Mouse (Mus musculus): ENCODE results near the gene Ppp1r36. TPM values are rescaled to one million over a fixed set of nuclear protein-coding genes. Genes with fewer than 3 reads are reported as not detected.
"Not testable (repeated sequence)": the region's sequence is repeated elsewhere in the genome, so short reads cannot be mapped to it uniquely, and the experiment has no call there.

Ppp1r36 gene
- total RNA-seq, 2 experiments from 2014 or later = 1.7 to 1.8 TPM

DNA sequence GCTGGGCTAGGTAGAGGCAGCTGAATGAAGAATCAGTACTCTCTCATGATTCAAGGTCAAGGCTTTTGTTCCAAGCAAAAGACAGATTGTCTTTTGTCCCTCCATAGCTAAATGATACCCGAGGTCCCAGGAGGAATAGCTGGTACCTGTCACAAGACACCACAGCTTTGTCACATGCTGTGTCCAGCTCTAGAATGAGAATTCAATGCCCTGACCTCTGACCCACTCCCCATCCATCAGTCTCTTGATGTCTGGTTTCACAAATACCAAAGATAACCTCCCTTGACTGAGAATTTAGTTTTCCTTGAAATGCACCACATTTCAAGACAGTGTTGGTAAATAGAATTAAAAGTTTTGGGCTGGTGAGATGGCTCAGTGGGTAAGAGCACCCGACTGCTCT is 34.9 kb downstream of the Ppp1r36 start:
- no peak for DNase-seq

DNA sequence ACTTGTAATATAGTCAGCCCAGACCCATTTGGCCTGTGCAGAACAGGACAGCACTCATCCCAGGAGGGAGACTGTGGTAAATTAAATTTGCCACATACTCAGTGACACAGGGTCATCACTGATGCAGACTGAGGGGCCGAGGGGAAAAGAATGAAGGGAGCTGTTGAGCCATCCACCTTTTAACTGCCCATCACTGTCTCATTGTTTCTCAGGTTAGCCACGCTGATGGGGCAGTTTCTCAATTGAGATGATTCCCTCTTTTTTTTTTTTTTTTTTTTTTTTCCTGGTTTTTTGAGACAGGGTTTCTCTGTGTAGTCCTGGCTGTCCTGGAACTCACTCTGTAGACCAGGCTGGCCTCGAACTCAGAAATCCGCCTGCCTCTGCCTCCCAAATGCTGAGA is 41.1 kb downstream of the Ppp1r36 start:
- DNase-seq = not testable (repeated sequence)

DNA sequence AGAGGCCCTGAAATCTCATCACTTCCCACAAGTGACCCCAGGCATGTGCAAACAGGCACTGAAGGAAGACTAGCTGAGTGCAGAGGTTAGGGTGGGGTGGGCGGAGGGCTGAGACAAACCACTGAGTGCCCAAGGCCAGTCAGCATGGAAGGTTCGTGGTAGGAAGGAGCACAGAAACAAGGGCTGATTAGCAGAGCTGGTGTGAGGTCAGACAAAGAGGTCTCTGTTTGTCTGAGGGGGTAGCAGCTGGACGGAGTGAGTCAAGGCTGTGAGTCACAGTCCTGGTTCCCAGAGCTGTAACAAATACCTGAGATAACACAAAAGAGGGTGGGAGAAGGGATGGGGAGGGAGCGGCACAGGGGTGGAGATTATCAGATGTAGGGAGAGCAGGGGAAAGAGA is 41.7 kb downstream of the Ppp1r36 start:
- DNase-seq = no peak

DNA sequence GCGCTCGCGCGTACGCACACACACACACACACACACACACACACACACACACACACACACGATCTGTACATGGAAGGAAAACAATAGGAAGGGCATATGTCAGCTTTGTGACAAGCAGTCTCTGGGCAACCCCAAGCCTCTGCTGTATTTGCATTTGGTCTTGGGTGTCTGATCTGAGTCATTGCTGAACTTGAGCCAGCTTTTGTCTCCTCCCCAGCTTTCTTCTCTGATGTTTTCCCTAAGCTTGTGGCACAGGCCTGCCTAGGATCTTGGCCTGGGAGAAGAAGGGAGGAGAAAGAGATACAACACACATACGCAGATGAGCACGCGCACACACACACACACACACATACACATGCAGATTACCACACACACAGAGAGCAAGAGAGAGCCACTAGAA is 46.1 kb downstream of the Ppp1r36 start:
- no peak for DNase-seq

DNA sequence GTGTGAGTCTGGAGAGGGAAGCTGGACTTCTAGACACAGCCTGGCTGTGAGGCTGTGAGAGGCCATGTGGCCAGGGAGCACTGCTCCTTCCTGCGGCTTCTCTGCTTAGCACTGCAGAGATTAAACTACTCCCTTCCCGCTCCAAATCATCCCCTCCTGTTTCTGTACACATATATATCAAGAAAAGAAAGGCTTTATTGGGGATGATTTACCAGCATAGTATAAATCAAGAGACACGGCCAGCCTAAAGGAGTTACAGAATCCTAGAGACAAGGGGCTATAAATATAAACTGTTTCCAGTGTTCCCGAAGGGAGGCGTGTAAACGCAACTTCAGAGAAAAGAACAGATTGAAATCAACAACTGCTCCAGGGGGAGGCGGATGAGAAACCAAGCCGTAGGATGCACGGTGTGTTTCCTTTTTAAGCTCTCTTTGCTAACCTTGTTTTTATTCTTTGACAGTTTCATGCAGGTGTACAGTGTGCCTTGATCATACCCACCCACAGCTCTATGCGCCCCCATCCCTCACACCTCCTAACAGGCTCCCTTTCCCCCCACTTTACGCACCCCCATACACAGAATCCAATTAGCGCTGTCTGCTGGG is 47.4 kb downstream of the Ppp1r36 start:
- peak; percentile 25 to 38 for DNase-seq

DNA sequence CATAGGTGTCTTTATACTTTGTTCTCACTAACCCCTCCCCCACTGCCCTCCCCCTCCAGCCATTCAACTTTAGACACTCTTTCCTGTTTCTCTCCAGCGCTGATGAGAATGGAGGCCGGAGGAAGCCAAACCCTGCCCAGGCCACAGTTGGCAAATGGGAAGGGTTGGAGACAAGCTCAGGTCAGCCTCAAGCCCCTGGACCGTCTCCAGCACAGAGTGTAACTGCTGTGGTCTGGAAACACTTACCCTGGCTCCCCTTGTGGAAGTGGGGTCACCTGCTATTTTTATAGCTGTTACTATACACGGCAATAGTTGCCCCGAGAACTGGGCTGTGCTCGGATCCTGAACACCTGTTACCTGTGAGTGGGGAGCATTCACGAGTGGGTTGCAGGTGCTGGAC is 49.3 kb downstream of the Ppp1r36 start:
- DNase-seq = no peak

DNA sequence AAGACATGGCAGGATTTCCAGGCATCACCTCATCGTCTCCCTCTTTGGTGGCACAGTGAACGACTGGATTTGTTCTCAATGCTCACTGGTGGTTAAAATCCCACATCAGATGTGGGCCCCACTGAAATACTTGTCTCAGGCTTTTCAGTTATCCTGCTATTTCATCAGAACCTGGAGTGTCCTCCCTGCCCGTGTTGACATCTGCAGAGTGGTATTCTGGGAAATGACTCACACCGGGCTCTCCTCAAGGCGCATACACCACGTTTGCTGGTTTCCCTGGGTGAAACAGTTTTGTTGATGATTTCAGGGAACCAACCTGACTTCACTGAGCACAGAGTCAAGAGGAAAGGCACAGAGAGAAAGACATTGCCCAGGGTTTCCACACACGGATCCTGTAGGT is 49.9 kb downstream of the Ppp1r36 start:
- no peak for DNase-seq

DNA sequence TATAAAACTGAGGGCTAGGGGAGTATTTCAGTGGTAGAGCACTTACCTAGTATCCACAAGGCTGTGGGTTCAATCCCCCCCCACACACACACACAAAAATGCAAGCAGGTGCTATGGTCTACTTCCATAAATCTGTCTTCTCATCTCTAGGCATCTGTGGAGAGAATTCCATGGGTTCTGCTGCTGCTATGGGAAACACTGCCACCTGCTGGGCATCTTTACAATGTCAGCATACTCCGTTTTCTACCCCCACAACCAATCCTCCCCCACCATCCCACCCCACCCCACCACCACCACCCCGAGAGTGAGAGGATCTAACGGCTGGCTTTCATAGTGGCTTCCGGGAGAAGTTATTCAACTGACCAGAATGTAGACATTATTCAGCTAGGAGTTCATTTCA is 54.7 kb downstream of the Ppp1r36 start:
- DNase-seq = peak; percentile 66 to 70

DNA sequence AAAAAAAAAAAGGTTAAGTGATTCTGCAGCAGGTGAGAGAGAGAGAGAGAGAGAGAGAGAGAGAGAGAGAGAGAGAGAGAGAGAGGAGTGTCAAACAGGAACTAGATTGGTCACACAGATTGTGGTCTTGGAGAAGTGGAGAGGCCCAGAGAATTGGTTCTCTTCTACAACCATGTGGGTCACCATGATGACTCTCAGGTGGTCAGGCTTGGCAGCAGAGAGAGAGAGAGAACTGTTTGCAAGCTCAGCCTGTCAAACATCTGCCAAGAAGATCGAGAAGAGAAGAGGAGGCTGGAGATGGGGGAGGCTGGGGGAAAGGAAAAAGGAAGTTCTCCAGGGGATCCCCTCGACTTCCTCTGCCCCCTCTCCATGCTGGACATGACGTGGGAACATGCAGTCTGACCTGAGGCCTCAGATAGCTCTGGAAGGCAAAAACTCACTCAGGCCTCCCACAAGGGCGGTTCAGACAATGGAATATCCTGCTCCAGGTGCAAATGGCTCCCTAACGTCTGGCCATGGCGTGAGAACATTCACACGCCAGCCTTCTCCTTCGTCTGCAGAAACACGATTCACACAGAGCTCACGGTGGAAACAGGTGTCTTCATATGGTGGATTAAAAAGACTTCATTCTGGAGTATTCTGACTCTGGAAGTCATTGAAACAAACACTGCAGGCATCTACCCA is 56.4 kb downstream of the Ppp1r36 start:
- DNase-seq = no peak

DNA sequence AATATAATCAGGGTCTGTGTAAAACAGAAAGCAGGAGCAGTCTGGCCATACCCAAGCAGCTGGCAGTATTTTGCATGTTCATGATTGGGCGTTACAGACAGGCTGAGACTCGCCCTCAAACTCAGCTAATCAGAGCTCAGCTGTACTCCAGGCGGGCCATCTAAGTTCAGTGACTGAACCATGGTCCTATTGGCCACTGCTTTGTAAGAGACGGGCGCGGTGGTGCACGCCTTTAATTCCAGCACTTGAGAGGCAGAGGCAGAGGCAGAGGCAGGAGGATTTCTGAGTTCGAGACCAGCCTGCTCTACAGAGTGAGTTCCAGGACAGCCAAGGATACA is 56.9 kb downstream of the Ppp1r36 start:
- DNase-seq = no peak

DNA sequence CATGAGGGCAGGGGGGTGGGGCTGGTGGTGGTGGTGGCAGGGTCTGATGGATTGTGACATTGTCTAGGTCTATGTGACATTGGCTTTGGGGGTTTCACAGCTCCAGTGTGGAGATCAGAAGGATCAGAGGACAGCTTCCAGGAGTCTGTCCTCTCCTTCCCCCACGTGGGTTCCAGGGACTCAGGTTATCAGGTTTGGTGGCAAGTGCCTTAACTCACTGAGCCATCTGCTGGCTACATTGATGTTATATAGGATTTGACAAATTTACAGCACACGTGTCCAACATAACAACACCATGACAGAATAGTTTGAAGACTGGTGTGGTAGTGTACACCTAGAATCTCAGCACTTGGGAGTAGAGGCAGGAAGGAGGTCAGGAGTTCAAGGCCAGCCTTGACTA is 57.5 kb downstream of the Ppp1r36 start:
- DNase-seq = no peak

DNA sequence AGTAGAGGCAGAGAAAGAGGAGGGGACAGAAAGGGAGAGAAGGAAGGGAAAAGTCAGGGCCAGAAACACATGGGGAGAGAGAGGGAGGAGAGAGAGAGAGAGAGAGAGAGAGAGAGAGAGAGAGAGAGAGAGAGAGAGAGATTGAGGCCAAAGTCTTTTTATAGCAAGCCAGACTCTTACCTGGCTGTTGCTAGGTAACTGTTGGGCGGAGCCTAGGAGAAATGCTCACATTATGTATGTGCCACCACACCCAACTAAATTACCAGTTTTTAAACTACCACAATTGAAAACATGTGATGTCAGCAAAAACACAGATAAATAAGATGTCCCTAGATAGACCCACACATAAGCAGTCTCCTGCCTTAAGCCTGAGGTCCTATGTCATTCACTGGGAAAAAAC is 58.8 kb downstream of the Ppp1r36 start:
- no peak for DNase-seq

DNA sequence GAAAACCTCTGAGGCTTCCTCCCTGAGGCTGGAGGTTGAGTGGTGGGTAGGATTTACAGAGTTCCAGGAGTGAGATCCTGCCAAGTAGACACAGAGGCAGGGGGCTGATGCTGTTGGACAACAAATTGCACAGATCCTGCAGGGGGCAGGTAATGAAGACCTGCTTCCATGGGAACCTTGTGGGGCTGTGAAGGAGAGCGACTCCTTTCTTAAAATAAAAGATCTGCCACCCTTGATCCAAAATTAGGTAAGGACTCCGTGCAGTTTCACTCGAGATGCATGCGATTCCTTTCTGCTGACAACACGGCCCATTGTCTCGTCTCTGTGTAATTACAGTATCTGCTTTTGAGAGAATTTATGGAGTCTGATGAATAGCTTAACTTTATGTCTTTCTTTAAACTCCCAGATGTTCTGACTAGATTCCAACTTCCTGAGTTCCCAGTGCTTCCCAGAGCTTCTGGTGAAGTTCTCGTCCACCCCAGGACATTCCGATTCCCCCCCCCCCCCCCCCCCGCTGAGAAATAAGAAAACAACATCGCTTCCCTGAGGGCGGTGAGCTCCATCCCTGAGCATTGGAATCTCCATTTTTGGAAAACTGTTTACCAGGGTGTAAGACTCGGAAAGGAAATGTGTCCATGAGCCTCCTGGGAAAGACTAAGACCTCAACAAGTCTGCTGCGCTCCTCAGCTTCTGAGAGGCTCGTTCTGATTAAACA is 61.1 kb downstream of the Ppp1r36 start:
- DNase-seq = no peak

DNA sequence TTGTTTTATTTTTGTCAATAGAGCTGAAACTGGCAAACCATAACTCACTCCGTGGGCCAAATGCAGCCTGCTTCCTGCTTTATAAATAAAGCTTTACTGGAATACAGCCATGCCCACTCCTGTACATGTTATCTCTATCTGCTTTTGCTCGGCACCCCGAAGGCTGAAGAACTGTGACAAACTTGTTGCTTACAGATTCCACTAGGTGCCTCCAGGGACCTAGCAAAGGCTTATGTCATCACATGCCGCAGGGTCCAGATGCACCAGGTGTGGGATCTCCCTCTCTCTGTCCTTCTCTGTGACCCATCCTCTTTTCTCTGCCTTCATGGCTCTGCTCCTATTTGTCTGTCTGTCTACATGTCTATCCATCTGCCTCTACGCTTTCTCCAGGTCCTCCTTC is 61.8 kb downstream of the Ppp1r36 start:
- DNase-seq = no peak

DNA sequence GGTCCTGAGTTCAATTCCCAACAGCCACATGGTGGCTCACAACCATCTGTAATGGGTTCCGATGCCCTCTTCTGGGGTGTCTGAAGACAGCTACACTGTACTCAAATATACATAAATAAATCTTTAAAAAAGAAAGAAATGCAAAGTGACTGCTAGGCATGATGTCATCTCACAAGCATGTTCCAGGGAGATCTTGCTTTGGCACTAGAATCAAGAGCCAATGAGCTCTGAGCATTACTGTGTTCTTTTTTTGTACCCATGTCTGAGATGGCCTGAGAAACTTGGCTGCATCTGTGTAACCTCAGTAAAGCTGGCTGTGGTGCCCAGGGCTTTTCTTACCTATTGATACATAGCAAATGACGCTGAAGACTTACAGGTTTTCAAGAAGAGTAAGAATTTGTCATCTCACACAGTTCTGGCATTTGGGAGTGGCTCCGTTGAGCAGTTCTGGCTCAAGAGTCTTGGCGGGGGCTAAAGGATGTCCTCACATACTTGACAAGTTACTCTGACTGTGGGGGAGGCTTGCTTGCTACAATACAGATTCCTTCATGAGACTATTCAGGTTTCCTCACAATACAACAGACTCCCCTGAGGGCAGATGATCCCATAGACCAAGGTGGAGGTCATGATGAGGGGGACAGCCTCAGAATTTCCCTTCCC is 62.6 kb downstream of the Ppp1r36 start:
- no peak for DNase-seq

DNA sequence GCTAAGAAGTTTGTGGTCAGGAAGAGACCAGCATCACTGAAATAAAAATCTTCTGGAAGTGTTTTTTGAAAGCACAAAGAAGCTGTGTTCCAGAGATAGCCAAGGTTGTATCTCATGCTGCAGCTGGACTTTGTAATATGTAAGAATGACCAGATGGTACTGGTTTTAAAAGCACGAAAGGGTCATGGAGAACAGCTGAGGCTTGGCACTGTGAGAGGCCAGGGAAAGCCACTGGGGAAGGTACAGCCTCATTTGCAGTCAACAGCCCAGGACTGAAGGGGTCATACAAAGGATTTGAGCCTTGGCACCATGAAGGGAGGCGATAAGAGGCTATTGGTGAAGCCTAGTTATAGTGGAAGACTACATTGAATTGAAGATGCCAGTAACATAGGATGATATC is 65.1 kb downstream of the Ppp1r36 start:
- DNase-seq = no peak

DNA sequence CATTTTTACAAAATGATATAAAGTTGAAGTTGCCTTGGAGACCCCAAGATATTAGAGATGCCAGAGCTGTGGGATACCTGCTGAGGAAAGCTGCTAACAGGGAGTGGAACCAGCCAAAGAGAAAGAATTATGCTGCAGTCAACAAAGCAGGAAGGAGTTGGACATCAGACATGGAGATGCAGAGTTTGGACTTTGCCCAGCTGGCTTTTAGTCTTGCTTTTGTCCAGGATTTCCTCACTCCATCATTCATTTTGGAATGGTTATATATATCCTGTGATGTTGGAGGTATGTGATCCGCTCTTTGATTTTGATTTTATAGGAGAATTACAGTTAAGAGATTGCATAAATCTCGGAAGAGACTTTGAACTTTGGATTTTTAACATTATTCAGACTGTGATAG is 65.6 kb downstream of the Ppp1r36 start:
- DNase-seq = no peak

DNA sequence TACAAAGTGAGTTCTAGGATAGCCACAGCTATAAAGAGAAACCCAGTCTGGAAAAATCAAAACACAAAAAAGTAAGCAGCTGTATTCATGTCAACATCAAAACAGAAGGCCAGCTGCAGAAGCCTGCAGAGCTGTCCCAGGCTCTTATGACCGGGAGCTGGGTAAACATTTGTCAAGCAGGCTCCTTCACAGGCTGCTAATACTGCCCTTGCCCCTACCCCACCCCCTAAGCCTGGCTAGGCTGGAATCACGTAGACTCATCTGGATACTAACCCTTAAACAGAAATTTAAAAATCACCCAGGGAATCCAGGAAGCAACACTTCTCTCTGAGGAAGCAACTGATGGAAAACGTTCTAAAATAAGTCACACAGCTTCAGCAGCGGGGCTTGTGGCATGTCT is 67.5 kb downstream of the Ppp1r36 start:
- DNase-seq = no peak

DNA sequence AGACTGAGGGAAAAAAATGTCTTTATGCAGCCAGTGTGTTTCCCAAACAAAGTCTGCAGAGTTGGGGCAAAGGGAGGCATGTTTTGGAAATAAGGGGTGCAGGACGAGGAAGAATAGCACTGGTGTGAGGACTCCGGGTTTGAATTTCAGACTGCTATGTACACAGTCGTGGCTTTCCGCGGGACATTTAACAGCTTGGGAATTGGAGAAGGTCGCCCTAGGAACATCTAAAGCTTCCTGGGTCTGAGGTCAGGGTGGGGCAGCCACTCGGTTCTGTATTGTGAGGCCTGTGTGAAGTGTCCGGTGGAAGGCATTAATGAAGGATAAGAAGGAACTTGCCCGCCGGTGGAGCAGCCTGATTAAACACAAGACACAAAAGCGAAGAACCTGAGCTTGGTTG is 68.0 kb downstream of the Ppp1r36 start:
- DNase-seq = no peak

DNA sequence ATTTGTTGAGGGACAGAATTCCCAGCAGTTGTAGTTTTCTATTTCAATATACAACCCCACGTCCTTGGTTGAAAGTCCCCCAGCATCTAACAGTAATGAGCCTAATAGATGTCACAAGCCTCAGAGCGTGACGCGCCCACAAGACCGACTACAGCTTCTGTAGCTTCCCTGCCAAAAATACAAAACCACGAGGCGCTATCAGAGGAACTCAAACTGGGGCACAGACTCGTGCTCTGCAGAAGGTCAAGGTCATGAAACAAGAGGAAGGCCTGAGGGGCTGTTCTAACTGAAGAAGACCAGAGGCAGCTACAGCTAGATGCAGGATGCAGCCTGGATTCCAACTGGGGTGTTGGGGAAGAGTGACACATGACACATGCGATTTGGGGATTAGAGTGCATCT is 69.6 kb downstream of the Ppp1r36 start:
- no peak for DNase-seq
